Mouse (Mus musculus) kidney, postnatal 0 days (tissue): ENCODE results near the gene Gm20518. TPM values are rescaled to one million over a fixed set of nuclear protein-coding genes. Genes with fewer than 3 reads are reported as not detected.

Source experiments
- ATAC-seq: fragments of 200-750 bp; cut with Nextera tagmentation; replicated peaks from 2 replicates; pipeline ENCODE4 v1.8.0; 2017; ENCODE audit warnings: low read depth, moderate number of reproducible peaks, moderate TSS enrichment, moderate library complexity; ENCODE audit not compliant: low FRiP score
- DNase-seq: peaks from one replicate; pipeline ENCODE4 v3.0.0-alpha.2; 2016; ENCODE audit warnings: low spot score
- H3K27ac ChIP-seq: fragments of 300-500 bp; sonication (generic); 2 replicates; pipeline ENCODE4 v1.5.1; 2014; ENCODE audit warnings: mild to moderate bottlenecking
- H3K27me3 ChIP-seq: fragments of 300-500 bp; sonication (generic); 2 replicates; pipeline ENCODE4 v1.6.1; 2014; ENCODE audit warnings: low read length, mixed read lengths; ENCODE audit not compliant: insufficient read depth
- H3K36me3 ChIP-seq: fragments of 300-500 bp; sonication (generic); 2 replicates; pipeline ENCODE4 v1.6.1; 2014; ENCODE audit warnings: low read length, mixed read lengths; ENCODE audit not compliant: insufficient read depth
- H3K4me1 ChIP-seq: fragments of 300-500 bp; sonication (generic); replicated peaks from 2 replicates; pipeline ENCODE4 v1.6.1; 2014; ENCODE audit warnings: antibody characterized with exemption, low read length, mixed read lengths; ENCODE audit not compliant: insufficient read depth
- H3K4me2 ChIP-seq: fragments of 300-500 bp; sonication (generic); 2 replicates; pipeline ENCODE4 v1.6.1; 2014; ENCODE audit warnings: mild to moderate bottlenecking, low read length, moderate library complexity, mixed read lengths
- H3K4me3 ChIP-seq: fragments of 300-500 bp; sonication (generic); replicated peaks from 2 replicates; pipeline ENCODE4 v1.5.1; 2014; ENCODE audit warnings: low read depth, low read length
- H3K9ac ChIP-seq: fragments of 300-500 bp; sonication (generic); 2 replicates; pipeline ENCODE4 v1.6.1; 2014; ENCODE audit warnings: low read depth, low read length
- H3K9me3 ChIP-seq: fragments of 300-500 bp; sonication (generic); replicated peaks from 2 replicates; pipeline ENCODE4 v1.6.1; 2016; ENCODE audit warnings: low read length, inconsistent platforms, mixed read lengths
- CTCF ChIP-seq: IDR thresholded peaks from 2 replicates; pipeline ENCODE4 v1.5.1; 2016; ENCODE audit warnings: antibody characterized with exemption, low read depth, mild to moderate bottlenecking, moderate library complexity
- WGBS: fragments of 180-500 bp; shearing (Covaris S2); extraction: QIAGEN DNeasy Blood & Tissue Kit; methylation state at CpG from one replicate; pipeline ENCODE4 v1.1.7; 2014; 5-methylcytosine and 5-hydroxymethylcytosine counted together
- polyA plus RNA-seq: library from polyadenylated mRNA; unstranded; fragments of >200 nt; fragmentation: Nextera tagmentation; extraction: Ambion mirVana; gene quantifications from 2 replicates; pipeline ENCODE4 v1.2.1, GENCODE M21; 2015

Gene Gm20518
- polyA plus RNA-seq, 1 experiment from 2014 or later = 3.4 TPM

DNA sequence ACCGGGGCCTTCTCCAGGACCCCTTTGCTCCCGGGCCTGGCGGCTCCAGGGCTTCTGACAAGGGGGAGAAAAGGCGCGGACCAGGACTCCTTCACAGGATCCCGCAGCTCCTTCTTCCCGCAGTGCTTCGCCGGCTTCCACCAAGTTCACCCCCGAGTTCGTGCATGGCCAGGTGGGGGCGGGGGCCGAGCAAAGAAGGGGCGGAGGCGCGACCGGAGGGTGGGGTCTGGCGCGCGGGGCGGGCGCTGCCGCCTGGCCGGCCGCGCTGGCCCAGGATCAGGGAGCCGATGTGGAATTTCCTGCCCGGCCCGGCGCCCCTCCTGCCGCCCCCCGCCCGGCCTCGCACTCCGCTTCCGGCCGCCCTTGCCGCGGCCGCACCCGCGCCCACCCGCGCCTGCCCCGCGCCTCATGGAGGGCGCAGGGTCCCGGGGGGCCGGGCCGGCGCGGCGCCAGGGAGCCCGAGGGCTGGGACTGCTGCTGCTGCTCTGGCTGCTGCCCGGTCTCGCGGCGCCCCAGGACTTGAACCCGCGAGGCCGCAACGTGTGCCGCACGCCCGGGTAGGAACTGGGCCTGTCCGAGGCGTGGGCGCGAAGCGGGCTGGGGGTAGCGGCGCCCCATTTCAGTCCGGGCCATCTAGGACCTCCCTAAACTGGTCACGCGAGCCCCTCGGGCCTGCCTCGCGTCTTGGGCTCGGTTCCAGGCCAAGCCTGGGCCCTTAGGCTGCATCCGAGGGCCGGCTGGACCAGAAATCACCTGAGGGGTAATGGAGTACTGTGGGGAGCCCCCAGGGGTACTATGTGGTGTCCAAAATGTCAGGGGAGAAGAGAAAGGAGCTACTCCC lies 94.3 kb downstream of the Gm20518 start, which contains the start of gene Scarf2:
Gene Scarf2, plus strand, starts transcription at position 312 of the 841 bp plus-strand sequence.
- H3K4me3 ChIP-seq = peak within 1 kb of the TSS; percentile 63
- H3K27ac ChIP-seq = peak within 1 kb of the TSS; percentile 96
- peaks cover 16% of the 10 kb centered on the region; the same call in 1 of the 2 replicates for H3K27me3 ChIP-seq
- DNase-seq (peak; percentile 79), ATAC-seq (peak; percentile 64)
- peak within 1 kb of the TSS; percentile 82 for H3K9ac ChIP-seq
- peak within 1 kb of the TSS; percentile 79 for H3K4me2 ChIP-seq
- H3K9me3 ChIP-seq = no peaks in the 10 kb centered on the region
- 0 out of 2 replicates have a peak, but pooled peaks have one; percentile 3 for TF ChIP-seq CTCF
- WGBS = under 1% methylated on average over 73 of the region's 81 CpGs
- peaks cover 10% of the 10 kb centered on the region; the same call in 1 of the 2 replicates for H3K4me1 ChIP-seq
- H3K36me3 ChIP-seq = 0 out of 2 replicates have a peak, but pooled peaks cover 5% of the 10 kb centered on the region

DNA sequence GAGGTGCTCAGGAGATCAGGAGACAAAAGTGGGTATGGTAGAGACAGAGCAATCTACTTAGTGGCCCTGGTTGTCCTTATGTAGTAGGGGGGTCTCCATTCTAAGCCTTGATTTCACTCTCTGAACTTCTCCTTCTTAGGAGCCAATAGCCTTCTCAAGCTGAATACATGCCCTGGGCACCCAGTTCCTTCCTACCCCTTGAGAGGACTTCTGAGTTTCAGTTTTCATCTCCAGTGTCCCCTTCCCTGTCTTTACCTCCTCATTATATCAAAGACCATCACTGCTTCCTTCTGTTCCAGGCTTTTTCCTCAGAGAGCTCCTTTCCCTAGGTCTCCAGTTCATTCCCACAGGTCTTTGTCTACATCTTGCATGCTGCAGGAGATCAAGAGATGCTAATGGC lies 95.0 kb downstream of the Gm20518 start:
- Histone ChIP-seq H3K4me3 (peak overlapping the region; percentile 63), H3K36me3 (peaks cover 7% of the 10 kb centered on the region; the same call in 1 of the 2 replicates), H3K4me2 (peak overlapping the region; percentile 79), H3K27ac (peak overlapping the region; percentile 96), H3K4me1 (0 out of 2 replicates have a peak, but pooled peaks cover 6% of the 10 kb centered on the region), H3K9me3 (no peaks in the 10 kb centered on the region), H3K27me3 (peaks cover 10% of the 10 kb centered on the region; the same call in 1 of the 2 replicates), H3K9ac (peak overlapping the region; percentile 82)
- ATAC-seq (no peak), DNase-seq (no peak)
- TF ChIP-seq CTCF = no peak

DNA sequence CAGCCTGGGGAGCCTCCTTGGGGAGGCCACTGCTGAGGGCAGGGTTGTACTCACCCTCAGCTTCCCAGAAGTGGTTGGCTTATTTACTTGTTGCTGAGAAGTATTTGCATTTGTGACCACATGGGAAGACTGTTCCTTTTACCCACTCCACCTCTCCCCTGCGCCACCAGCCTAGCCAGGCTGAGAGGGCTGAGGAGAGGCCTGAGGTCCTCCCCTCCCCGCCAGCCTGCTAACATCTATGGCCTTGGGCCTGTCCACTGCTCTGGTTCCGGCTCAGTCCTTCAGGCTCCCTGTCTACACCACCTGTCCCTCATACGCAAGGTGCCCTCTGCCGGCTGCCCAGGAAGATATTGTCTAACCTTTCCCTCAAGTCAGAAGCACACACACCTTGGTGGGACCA lies 95.8 kb downstream of the Gm20518 start:
- WGBS = 74% methylated on average over 5 of the region's 5 CpGs
- peak; percentile 16; the same call in 1 of the 2 replicates for TF ChIP-seq CTCF

DNA sequence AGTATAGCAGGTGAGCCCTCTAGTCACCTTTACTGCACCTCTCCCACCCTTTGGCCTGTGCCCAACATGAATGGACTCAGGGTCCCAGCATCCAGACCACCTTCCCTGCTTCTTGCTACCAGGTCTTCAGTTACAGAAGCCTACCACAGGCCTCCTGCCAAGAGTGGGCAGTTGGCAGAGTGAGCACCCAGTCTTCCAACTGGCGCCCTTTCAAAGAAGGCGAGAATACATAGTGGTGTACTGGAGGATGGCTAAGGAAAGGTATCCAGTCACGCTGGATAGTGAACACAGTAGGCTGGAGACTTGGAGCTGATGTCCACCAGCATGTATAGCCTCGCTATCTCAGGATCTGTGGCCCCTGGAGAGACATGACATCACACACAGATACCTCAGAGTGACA lies 97.4 kb downstream of the Gm20518 start:
- Histone ChIP-seq H3K9me3 (no peaks in the 10 kb centered on the region), H3K4me1 (0 out of 2 replicates have a peak, but pooled peaks cover 6% of the 10 kb centered on the region), H3K4me2 (no peak overlapping the region), H3K27me3 (0 out of 2 replicates have a peak, but pooled peaks cover 2% of the 10 kb centered on the region), H3K27ac (no peak overlapping the region), H3K36me3 (peaks cover 12% of the 10 kb centered on the region), H3K9ac (no peak overlapping the region), H3K4me3 (no peak overlapping the region)
- DNase-seq = no peak
- TF ChIP-seq CTCF = no peak
- 89% methylated on average over 4 of the region's 4 CpGs for WGBS
- ATAC-seq = no peak

More for the DNA sequence above, 95.8 kb downstream of the Gm20518 start:
- no peak overlapping the region for H3K9ac ChIP-seq
- 0 out of 2 replicates have a peak, but pooled peaks cover 6% of the 10 kb centered on the region for H3K4me1 ChIP-seq
- DNase-seq (no peak), ATAC-seq (no peak)
- H3K27me3 ChIP-seq = peaks cover 10% of the 10 kb centered on the region; the same call in 1 of the 2 replicates
- H3K4me2 ChIP-seq = no peak overlapping the region
- H3K9me3 ChIP-seq = no peaks in the 10 kb centered on the region
- H3K27ac ChIP-seq = no peak overlapping the region
- no peak overlapping the region for H3K4me3 ChIP-seq
- peaks cover 7% of the 10 kb centered on the region; the same call in 1 of the 2 replicates for H3K36me3 ChIP-seq

DNA sequence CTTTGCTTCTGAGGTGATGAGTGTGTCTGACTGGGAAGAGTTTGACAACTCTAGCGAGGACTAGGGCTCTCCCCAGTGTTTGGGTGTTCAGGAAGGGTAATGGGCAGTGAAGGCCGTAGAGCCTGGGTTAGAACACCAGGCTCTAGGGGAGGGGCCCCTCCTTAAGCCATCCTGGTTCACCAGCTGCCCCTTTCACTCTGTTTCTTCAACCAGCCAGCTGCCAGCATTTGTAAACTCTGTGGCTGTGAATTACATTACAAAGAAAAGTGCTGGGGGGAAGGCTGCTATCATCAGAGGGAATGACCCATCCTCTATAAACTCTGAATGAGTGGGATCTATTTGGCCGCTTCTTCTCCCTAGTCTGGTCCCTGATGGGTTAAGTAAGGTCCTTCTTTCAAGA lies 98.7 kb downstream of the Gm20518 start:
- no peak for TF ChIP-seq CTCF
- Histone ChIP-seq H3K36me3 (peaks cover 12% of the 10 kb centered on the region), H3K9ac (no peak overlapping the region)

DNA sequence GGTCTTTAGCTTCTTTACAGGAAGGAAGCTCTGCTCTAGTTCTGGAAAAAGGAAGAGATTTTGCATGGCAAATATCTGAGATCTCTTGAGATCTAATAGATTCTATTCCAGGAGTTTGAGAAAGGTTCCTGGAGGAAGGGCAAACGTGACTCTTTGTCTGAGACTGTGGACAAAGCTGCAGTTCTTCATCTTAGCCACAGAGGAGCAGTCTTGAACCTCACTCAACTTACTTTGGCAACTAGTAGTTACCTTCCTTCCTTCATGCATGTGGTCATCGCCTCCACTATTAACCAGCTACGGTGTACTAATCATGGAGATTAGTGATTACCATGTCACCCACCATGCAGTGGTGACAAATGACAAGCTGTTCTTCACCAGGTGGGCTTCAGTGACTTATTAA lies 106.1 kb downstream of the Gm20518 start:
- H3K36me3 ChIP-seq = peaks cover 36% of the 10 kb centered on the region
- peak; percentile 58 for DNase-seq

More for the DNA sequence above, 98.7 kb downstream of the Gm20518 start:
- Histone ChIP-seq H3K27ac (no peak overlapping the region), H3K27me3 (no peaks in the 10 kb centered on the region), H3K4me2 (no peak overlapping the region), H3K4me3 (no peak overlapping the region), H3K9me3 (no peaks in the 10 kb centered on the region), H3K4me1 (0 out of 2 replicates have a peak, but pooled peaks cover 6% of the 10 kb centered on the region)
- DNase-seq (no peak), ATAC-seq (no peak)
- 64% methylated on average over 3 of the region's 3 CpGs for WGBS

More for the DNA sequence above, 106.1 kb downstream of the Gm20518 start:
- no peak for ATAC-seq
- Histone ChIP-seq H3K9ac (0 out of 2 replicates have a peak overlapping the region, but pooled peaks have one; percentile 23), H3K27me3 (no peaks in the 10 kb centered on the region), H3K4me3 (no peak overlapping the region), H3K4me2 (no peak overlapping the region), H3K9me3 (no peaks in the 10 kb centered on the region), H3K4me1 (no peaks in the 10 kb centered on the region), H3K27ac (no peak overlapping the region)
- TF ChIP-seq CTCF = peak; percentile 65
- WGBS = 52% methylated on average over 3 of the region's 3 CpGs

Other genes starting within 250 kb of the Gm20518 start
- gene Ccdc74a, start 245.2 kb downstream of the Gm20518 start, polyA plus RNA-seq = 8.1 and 8.6 TPM in 2 replicates
- gene Med15, start 158.8 kb downstream of the Gm20518 start, polyA plus RNA-seq = 29.4 TPM in 2 replicates
- 39.3 and 42.8 TPM in 2 replicates for gene Klhl22, start 132.1 kb downstream of the Gm20518 start, polyA plus RNA-seq
- gene Scarf2, start 94.4 kb downstream of the Gm20518 start, polyA plus RNA-seq = 12.2 and 18.7 TPM in 2 replicates
- 1.7 and 2.2 TPM in 2 replicates for gene B830017H08Rik, start 58.5 kb downstream of the Gm20518 start, polyA plus RNA-seq
- 131 and 147 TPM in 2 replicates for gene Car15, start 53.3 kb downstream of the Gm20518 start, polyA plus RNA-seq
- 0.05 TPM in 1 of 2 replicates, not detected in the other for gene Tssk1, start 2.6 kb upstream of the Gm20518 start, polyA plus RNA-seq
- 57.8 and 65.4 TPM in 2 replicates for gene Dgcr2, start 6.9 kb upstream of the Gm20518 start, polyA plus RNA-seq
- not detected in 2 replicates for gene Tssk2, start 7.0 kb upstream of the Gm20518 start, polyA plus RNA-seq
- gene Ess2, start 19.7 kb upstream of the Gm20518 start, polyA plus RNA-seq = 27.6 and 28.1 TPM in 2 replicates
- gene Gsc2, start 23.4 kb upstream of the Gm20518 start, polyA plus RNA-seq = 0.09 TPM in 1 of 2 replicates, not detected in the other
- 116 and 123 TPM in 2 replicates for gene Slc25a1, start 36.5 kb upstream of the Gm20518 start, polyA plus RNA-seq
- not detected in 2 replicates for gene Vpreb2, start 88.8 kb upstream of the Gm20518 start, polyA plus RNA-seq
- gene Dgcr6, start 161.2 kb upstream of the Gm20518 start, polyA plus RNA-seq = 111 and 115 TPM in 2 replicates
- gene Prodh, start 198.5 kb upstream of the Gm20518 start, polyA plus RNA-seq = 19.2 and 20.3 TPM in 2 replicates
- 1.0 and 1.2 TPM in 2 replicates for gene Rtn4r, start 236.0 kb upstream of the Gm20518 start, polyA plus RNA-seq